Mouse (Mus musculus) liver, embryonic 11.5 days (tissue): Measurements from ENCODE around the gene C1qtnf7. TPM values are rescaled to one million over a fixed set of nuclear protein-coding genes. Genes with fewer than 3 reads are reported as not detected.

Experiments used
- ATAC-seq: fragments of 200-750 bp; cut with Nextera tagmentation; replicated peaks from 2 replicates; pipeline ENCODE4 v1.8.0; 2017; ENCODE audit warnings: moderate number of reproducible peaks, mild to moderate bottlenecking, moderate TSS enrichment, moderate library complexity; ENCODE audit not compliant: low FRiP score
- DNase-seq: peaks from one replicate; pipeline ENCODE4 v3.0.0-alpha.2; 2017; ENCODE audit warnings: low spot score
- H3K27ac ChIP-seq: fragments of 300-500 bp; sonication (generic); 2 replicates; pipeline ENCODE4 v1.5.1; 2014; ENCODE audit warnings: mild to moderate bottlenecking, low read depth, low read length, control low read depth
- H3K27me3 ChIP-seq: fragments of 300-500 bp; sonication (generic); replicated peaks from 2 replicates; pipeline ENCODE4 v1.6.1; 2014; ENCODE audit warnings: low read length, mixed read lengths; ENCODE audit not compliant: control insufficient read depth, insufficient read depth
- H3K36me3 ChIP-seq: fragments of 300-500 bp; sonication (generic); 2 replicates; pipeline ENCODE4 v1.6.1; 2014; ENCODE audit warnings: mild to moderate bottlenecking, low read length, moderate library complexity, mixed read lengths; ENCODE audit not compliant: control insufficient read depth, insufficient read depth
- H3K4me1 ChIP-seq: fragments of 300-500 bp; sonication (generic); replicated peaks from 2 replicates; pipeline ENCODE4 v1.6.1; 2014; ENCODE audit warnings: low read length, mixed read lengths; ENCODE audit not compliant: control insufficient read depth, insufficient read depth
- H3K4me2 ChIP-seq: fragments of 300-500 bp; sonication (generic); 2 replicates; pipeline ENCODE4 v1.6.1; 2014; ENCODE audit warnings: mild to moderate bottlenecking, control low read depth, moderate library complexity
- H3K4me3 ChIP-seq: fragments of 300-500 bp; sonication (generic); 2 replicates; pipeline ENCODE4 v1.5.1; 2014; ENCODE audit warnings: low read depth, low read length, control low read depth
- H3K9ac ChIP-seq: fragments of 300-500 bp; sonication (generic); 2 replicates; pipeline ENCODE4 v1.6.1; 2014; ENCODE audit warnings: low read depth, low read length, control low read depth
- H3K9me3 ChIP-seq: fragments of 300-500 bp; sonication (generic); 2 replicates; pipeline ENCODE4 v1.6.1; 2016; ENCODE audit warnings: low read length, inconsistent platforms, mixed read lengths; ENCODE audit not compliant: control insufficient read depth
- WGBS: fragments of 180-500 bp; shearing (Covaris S2); extraction: QIAGEN DNeasy Blood & Tissue Kit; methylation state at CpG from one replicate; pipeline ENCODE4 v1.1.7; 2014; 5-methylcytosine and 5-hydroxymethylcytosine counted together
- polyA plus RNA-seq: library from polyadenylated mRNA; unstranded; fragments of >200 nt; fragmentation: Nextera tagmentation; extraction: Ambion mirVana; gene quantifications from 2 replicates; pipeline ENCODE4 v1.2.1, GENCODE M21; 2014

Gene C1qtnf7
- polyA plus RNA-seq, 1 experiment from 2014 or later, result 2.3 TPM

GRCm38 (mm10) chr5:43603559-43603958 lies 88.2 kb downstream of the C1qtnf7 start:
- ATAC-seq (no peak), DNase-seq (no peak)
- H3K4me1 ChIP-seq, result no peaks in the 10 kb centered on the region
- H3K4me3 ChIP-seq, result no peak overlapping the region
- H3K27me3 ChIP-seq, result no peaks in the 10 kb centered on the region
- WGBS, result 86% methylated on average over 3 of the region's 3 CpGs
- H3K36me3 ChIP-seq, result no peaks in the 10 kb centered on the region
- H3K4me2 ChIP-seq, result no peak overlapping the region
- no peaks in the 10 kb centered on the region for H3K9me3 ChIP-seq
- no peak overlapping the region for H3K27ac ChIP-seq
- H3K9ac ChIP-seq, result no peak overlapping the region

DNA sequence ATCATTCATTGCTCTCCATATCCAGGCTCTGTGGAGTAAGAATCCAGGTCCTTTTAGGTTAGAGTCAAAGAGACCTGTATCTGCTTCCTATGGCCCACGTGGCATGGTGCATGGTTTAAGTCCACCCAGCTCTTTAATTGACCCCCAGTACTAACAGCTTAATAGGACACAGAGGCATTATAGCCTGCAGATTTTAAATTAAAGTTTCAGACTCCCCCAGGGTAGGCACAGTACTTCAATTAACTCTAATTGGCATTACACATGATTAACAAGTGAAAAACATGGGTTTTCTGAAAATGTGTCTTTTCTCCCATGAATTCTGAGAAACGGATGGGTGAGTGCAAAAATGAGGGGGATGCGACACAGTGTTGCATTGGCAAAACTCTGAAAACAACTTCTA lies 92.7 kb downstream of the C1qtnf7 start:
- Histone ChIP-seq H3K4me3 (no peak overlapping the region), H3K27ac (no peak overlapping the region), H3K36me3 (no peaks in the 10 kb centered on the region), H3K27me3 (no peaks in the 10 kb centered on the region), H3K9me3 (no peaks in the 10 kb centered on the region), H3K9ac (no peak overlapping the region), H3K4me2 (no peak overlapping the region), H3K4me1 (no peaks in the 10 kb centered on the region)
- 75% methylated on average over 3 of the region's 3 CpGs for WGBS
- DNase-seq (no peak), ATAC-seq (no peak)

GRCm38 (mm10) chr5:43609760-43610159 lies 94.4 kb downstream of the C1qtnf7 start:
- Histone ChIP-seq H3K27ac (no peak overlapping the region), H3K4me3 (no peak overlapping the region), H3K36me3 (no peaks in the 10 kb centered on the region), H3K4me1 (no peaks in the 10 kb centered on the region), H3K4me2 (no peak overlapping the region), H3K27me3 (no peaks in the 10 kb centered on the region), H3K9ac (no peak overlapping the region), H3K9me3 (no peaks in the 10 kb centered on the region)
- WGBS, result 89% methylated on average over 1 of the region's 1 CpGs
- DNase-seq (no peak), ATAC-seq (no peak)

DNA sequence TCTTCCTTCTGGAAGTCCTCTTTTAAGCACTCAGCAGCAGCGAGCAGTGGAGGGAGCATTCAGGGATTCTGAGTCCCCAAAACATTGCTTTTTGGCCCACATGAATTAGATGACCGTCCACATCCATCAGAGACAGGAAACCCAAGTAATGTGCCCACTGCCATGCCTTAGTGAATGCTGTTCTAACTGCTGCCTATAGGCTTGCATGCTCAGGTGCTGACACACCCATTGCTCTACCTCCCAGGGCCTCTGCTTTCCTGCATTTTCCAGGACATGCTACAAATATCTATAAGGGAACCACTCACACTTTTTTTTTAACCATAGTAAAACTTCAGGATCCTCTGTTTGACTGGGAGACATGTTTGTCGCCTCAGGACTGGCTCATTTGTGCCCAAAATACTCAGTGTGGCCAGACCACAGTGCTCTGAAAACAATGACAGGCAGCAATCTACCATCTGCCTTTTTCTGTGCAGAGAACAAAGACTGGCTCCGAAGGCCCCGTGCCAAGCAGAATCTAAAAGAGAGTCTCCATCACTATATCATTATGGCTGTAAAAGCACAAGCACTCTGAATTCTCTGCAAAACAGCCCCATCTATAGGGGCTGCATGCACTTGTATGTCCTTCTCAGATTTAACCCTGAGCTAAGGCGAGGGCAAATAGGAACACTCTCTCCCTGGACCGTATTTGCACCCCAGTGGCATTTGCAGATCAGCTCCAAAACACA lies 106.4 kb downstream of the C1qtnf7 start:
- WGBS, result 68% methylated on average over 7 of the region's 7 CpGs
- ATAC-seq, result no peak
- no peak overlapping the region for H3K4me3 ChIP-seq

GRCm38 (mm10) chr5:43625407-43625806 lies 110.1 kb downstream of the C1qtnf7 start:
- Histone ChIP-seq H3K36me3 (no peaks in the 10 kb centered on the region), H3K27ac (no peak overlapping the region), H3K4me2 (no peak overlapping the region), H3K9me3 (no peaks in the 10 kb centered on the region), H3K9ac (no peak overlapping the region), H3K4me3 (no peak overlapping the region), H3K27me3 (no peaks in the 10 kb centered on the region), H3K4me1 (no peaks in the 10 kb centered on the region)
- DNase-seq, result no peak
- ATAC-seq, result no peak
- 78% methylated on average over 4 of the region's 4 CpGs for WGBS

More for the DNA sequence above, 106.4 kb downstream of the C1qtnf7 start:
- no peaks in the 10 kb centered on the region for H3K27me3 ChIP-seq
- H3K36me3 ChIP-seq, result no peaks in the 10 kb centered on the region
- H3K9ac ChIP-seq, result no peak overlapping the region
- no peaks in the 10 kb centered on the region for H3K9me3 ChIP-seq
- no peak overlapping the region for H3K4me2 ChIP-seq
- no peaks in the 10 kb centered on the region for H3K4me1 ChIP-seq
- H3K27ac ChIP-seq, result no peak overlapping the region
- no peak for DNase-seq

- Histone ChIP-seq H3K36me3 (no peaks in the 10 kb centered on the region), H3K4me3 (no peak overlapping the region), H3K27ac (no peak overlapping the region), H3K4me2 (no peak overlapping the region), H3K27me3 (no peaks in the 10 kb centered on the region), H3K9ac (no peak overlapping the region), H3K4me1 (no peaks in the 10 kb centered on the region), H3K9me3 (no peaks in the 10 kb centered on the region)
- DNase-seq (no peak), ATAC-seq (no peak)
- WGBS, result 76% methylated on average over 5 of the region's 5 CpGs
Measured at GRCm38 (mm10) chr5:43634071-43634601, 118.8 kb downstream of the C1qtnf7 start.

DNA sequence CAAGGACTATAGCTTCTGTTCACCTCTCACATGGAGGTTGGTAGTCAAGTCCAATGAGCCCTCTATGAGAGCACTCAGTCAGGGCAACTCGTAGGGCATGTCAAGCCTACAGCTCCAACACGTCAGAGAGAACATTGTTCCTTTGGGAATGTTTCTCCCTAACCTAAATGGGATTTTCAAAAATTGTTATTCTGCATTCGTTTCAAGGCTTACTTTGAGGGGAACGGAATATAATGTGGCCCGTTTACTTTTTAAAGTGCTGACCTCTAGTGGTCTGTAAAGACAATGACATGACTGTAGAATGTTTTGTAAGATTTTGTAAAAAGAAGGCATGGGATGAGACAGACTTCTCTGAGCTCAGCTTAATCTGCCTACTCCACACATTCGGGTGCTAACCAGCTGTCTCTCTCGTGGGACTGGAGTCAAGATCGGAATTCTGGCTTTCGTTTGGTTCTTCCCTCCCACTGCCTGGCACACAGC lies 119.3 kb downstream of the C1qtnf7 start:
- no peak for DNase-seq
- Histone ChIP-seq H3K4me3 (no peak overlapping the region), H3K9me3 (no peaks in the 10 kb centered on the region), H3K27ac (no peak overlapping the region), H3K4me1 (no peaks in the 10 kb centered on the region), H3K4me2 (no peak overlapping the region), H3K36me3 (no peaks in the 10 kb centered on the region), H3K27me3 (no peaks in the 10 kb centered on the region), H3K9ac (no peak overlapping the region)
- ATAC-seq, result no peak
- WGBS, result 40% methylated on average over 9 of the region's 9 CpGs

- Histone ChIP-seq H3K4me2 (no peak overlapping the region), H3K4me3 (no peak overlapping the region), H3K9me3 (no peaks in the 10 kb centered on the region), H3K9ac (no peak overlapping the region), H3K27me3 (no peaks in the 10 kb centered on the region), H3K4me1 (no peaks in the 10 kb centered on the region), H3K27ac (no peak overlapping the region), H3K36me3 (no peaks in the 10 kb centered on the region)
- DNase-seq, result no peak
- WGBS, result 70% methylated on average over 4 of the region's 4 CpGs
- ATAC-seq, result no peak
Measured at GRCm38 (mm10) chr5:43645020-43645419, 129.7 kb downstream of the C1qtnf7 start.
